Comparison of ENCODE assay signal across 23 mouse cellular contexts in the genomic region with DNA sequence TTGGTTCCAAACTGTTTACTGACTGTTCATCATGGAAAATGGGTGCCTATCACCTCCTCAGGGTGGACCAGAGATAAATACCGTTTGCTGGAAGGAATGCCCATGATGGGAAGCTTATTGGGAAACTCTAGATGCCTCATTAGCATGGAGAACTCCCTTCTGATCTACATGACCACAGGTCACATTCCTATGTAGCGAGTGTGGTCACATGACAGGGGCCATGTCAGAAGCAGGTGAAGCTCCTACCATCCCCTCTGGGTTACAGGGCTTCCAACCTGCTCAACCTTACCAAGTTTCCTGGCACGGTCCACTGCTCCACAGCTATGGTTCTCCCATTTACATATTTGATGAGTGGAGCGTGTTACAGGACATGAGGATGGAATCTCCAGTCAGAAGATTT.
"Had no signal": no experiment of that assay in that cellular context is flagged by ENCODE, and none has a peak within 500 bp of the region (broad histone marks: within the 10 kb centered on the region; RNA-seq: fewer than 3 reads in every experiment).

No protein-coding gene starts in this region.

- H3K9ac ChIP-seq: limb, embryonic 13.5 days; liver, embryonic 12.5 days; liver, embryonic 15.5 days; lung, embryonic 15.5 days; midbrain, embryonic 13.5 days; neural tube, embryonic 13.5 days had no signal

- H3K4me1 ChIP-seq: liver, embryonic 12.5 days; liver, embryonic 15.5 days; lung, embryonic 15.5 days; midbrain, embryonic 10.5 days; midbrain, embryonic 13.5 days; neural tube, embryonic 13.5 days had no signal

- H3K27me3 ChIP-seq: limb, embryonic 13.5 days; liver, embryonic 12.5 days; liver, embryonic 15.5 days; lung, embryonic 15.5 days; megakaryocyte, embryonic 14.5 days; midbrain, embryonic 13.5 days; neural tube, embryonic 13.5 days had no signal

- H3K36me3 ChIP-seq: limb, embryonic 10.5 days; limb, embryonic 13.5 days; liver, embryonic 12.5 days; liver, embryonic 15.5 days; lung, embryonic 15.5 days; midbrain, embryonic 10.5 days; midbrain, embryonic 13.5 days; neural tube, embryonic 13.5 days had no signal

- H3K4me2 ChIP-seq: limb, embryonic 13.5 days; liver, embryonic 12.5 days; liver, embryonic 15.5 days; lung, embryonic 15.5 days; midbrain, embryonic 13.5 days; neural tube, embryonic 13.5 days had no signal

- DNase-seq: layer of hippocampus, adult 9-11 months; liver; lung, adult 18-20 months; lung, postnatal 10 days; lung, postnatal 36 days; retina, postnatal 1 day; right cerebral cortex, postnatal 25 days; spleen, adult 18-20 months; thymus, adult 18-20 months; thymus, postnatal 36 days had no signal

- ATAC-seq: intestine, embryonic 16.5 days; liver, embryonic 12.5 days; midbrain, embryonic 13.5 days; midbrain, embryonic 16.5 days had no signal

- H3K9me3 ChIP-seq: limb, embryonic 10.5 days; limb, embryonic 13.5 days; liver, embryonic 12.5 days; liver, embryonic 15.5 days; lung, embryonic 15.5 days; megakaryocyte, embryonic 14.5 days; midbrain, embryonic 10.5 days; midbrain, embryonic 13.5 days; neural tube, embryonic 13.5 days had no signal

- H3K4me3 ChIP-seq: layer of hippocampus, adult 2 months; limb, embryonic 10.5 days; limb, embryonic 13.5 days; liver, embryonic 12.5 days; liver, embryonic 15.5 days; lung, embryonic 15.5 days; megakaryocyte, embryonic 14.5 days; midbrain, embryonic 10.5 days; midbrain, embryonic 13.5 days; myocyte; neural tube, embryonic 13.5 days had no signal

- H3K27ac ChIP-seq: layer of hippocampus, adult 2 months; limb, embryonic 10.5 days; limb, embryonic 13.5 days; liver, embryonic 12.5 days; liver, embryonic 15.5 days; lung, embryonic 15.5 days; midbrain, embryonic 10.5 days; midbrain, embryonic 13.5 days; neural tube, embryonic 13.5 days had no signal
